Mouse (Mus musculus): ENCODE measurements at regions not wholly inside any gene's neighbourhood (a gene's known extent, or its start where the extent isn't known, plus 50 kb on each side); places are given as distances from the start of the nearest gene placed in this dataset.
A peak's percentile ranks its signal among the peaks of the same experiment; 100 is the strongest.

GRCm38 (mm10) chr10:44636786-44637185 is 108.5 kb upstream of the Prdm1 start:
- no peak for DNase-seq

- no peak for DNase-seq
Observed at GRCm38 (mm10) chr10:44636061-44636460, 107.8 kb upstream of the Prdm1 start.

GRCm38 (mm10) chr10:44631584-44631983 is 103.3 kb upstream of the Prdm1 start:
- no peak for DNase-seq

GRCm38 (mm10) chr10:44630485-44630884 is 102.2 kb upstream of the Prdm1 start:
- DNase-seq, result peak; percentile 12 to 28

GRCm38 (mm10) chr10:44628387-44628786 is 100.1 kb upstream of the Prdm1 start:
- no peak for DNase-seq

GRCm38 (mm10) chr10:44627431-44627830 is 99.1 kb upstream of the Prdm1 start:
- DNase-seq, result no peak

- DNase-seq, result no peak
Observed at GRCm38 (mm10) chr10:44625521-44625920, 97.2 kb upstream of the Prdm1 start.

GRCm38 (mm10) chr10:44615586-44615985 is 87.3 kb upstream of the Prdm1 start:
- DNase-seq, result no peak

GRCm38 (mm10) chr10:44612571-44612970 is 84.3 kb upstream of the Prdm1 start:
- DNase-seq, result no peak

GRCm38 (mm10) chr10:44611399-44611798 is 83.1 kb upstream of the Prdm1 start:
- DNase-seq, result no peak

GRCm38 (mm10) chr10:44609187-44609586 is 80.9 kb upstream of the Prdm1 start:
- DNase-seq, result no peak

GRCm38 (mm10) chr10:44607334-44607851 is 79.1 kb upstream of the Prdm1 start:
- DNase-seq, result peak; percentile 17 to 40

- no peak for DNase-seq
Observed at GRCm38 (mm10) chr10:44604512-44604911, 76.2 kb upstream of the Prdm1 start.

- DNase-seq, result no peak
Observed at GRCm38 (mm10) chr10:44603461-44603860, 75.2 kb upstream of the Prdm1 start.

GRCm38 (mm10) chr10:44601550-44601949 is 73.2 kb upstream of the Prdm1 start:
- DNase-seq, result no peak

GRCm38 (mm10) chr10:44599964-44600334 is 71.6 kb upstream of the Prdm1 start:
- no peak for DNase-seq

- DNase-seq, result no peak
Observed at GRCm38 (mm10) chr10:44599331-44599963, 71.1 kb upstream of the Prdm1 start.

- DNase-seq, result no peak
Observed at GRCm38 (mm10) chr10:44598615-44599014, 70.3 kb upstream of the Prdm1 start.

- DNase-seq, result no peak
Observed at GRCm38 (mm10) chr10:44595932-44596331, 67.6 kb upstream of the Prdm1 start.

- DNase-seq, result no peak
Observed at GRCm38 (mm10) chr10:44589842-44590241, 61.5 kb upstream of the Prdm1 start.

- peak; percentile 33 to 64 for DNase-seq
Observed at GRCm38 (mm10) chr10:44589352-44589751, 61.1 kb upstream of the Prdm1 start.

- DNase-seq, result no peak
Observed at GRCm38 (mm10) chr10:44582736-44583135, 54.4 kb upstream of the Prdm1 start.
